Mouse (Mus musculus): Measurements from ENCODE around the gene Sun2.

Gene Sun2

DNA sequence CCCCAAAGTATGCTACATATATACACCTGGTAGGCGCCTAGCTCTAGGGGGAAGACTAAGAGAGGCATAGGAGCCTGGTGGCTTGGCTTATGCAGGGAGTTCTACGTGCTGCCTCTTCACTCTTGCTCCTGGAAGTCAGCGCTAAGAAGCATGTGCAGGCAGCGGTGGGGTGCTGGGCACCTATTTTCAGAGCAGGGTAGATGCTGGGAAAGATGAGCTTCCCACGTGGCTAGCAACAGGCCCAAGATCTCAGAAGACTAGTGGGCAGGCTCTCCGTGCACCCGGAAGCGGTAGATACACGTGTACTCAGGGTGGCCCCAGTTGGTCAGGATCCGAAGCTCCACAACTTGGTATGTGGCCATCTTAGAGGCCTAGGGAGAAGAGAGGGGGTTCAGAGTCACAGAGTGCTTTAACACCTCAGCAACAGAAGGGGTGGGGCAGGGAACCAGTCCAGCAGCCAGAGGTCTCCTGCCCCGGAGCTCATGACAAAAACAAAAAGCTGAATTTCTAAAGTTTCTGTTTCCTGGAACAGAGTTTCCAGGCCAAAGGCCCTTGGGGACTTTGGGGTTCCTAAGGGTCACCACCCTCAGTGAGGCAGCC lies 17.0 kb downstream of the Sun2 start:
- no peak for DNase-seq (ENCODE audit: low spot score)

DNA sequence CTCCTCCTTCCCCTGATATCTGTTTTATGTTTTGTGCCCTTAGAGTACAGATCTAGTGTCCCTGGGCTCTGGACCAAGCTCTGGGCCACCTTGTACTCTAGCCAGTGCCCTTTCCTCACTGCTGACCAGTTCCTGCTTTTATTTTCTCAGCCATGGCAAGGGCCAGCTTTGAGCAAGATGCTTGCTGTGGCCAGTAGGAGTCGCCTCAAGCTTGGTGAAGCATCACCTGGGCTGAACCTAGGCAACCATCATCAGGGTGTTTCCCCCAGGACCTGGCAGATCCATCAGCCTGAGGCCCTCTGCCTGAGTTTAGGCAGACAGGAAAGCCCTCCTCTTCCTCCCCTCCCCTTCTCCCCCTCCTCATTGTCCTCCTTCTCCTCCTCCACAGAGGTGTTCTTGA lies 18.9 kb downstream of the Sun2 start:
- DNase-seq (ENCODE audit: low spot score): no peak

DNA sequence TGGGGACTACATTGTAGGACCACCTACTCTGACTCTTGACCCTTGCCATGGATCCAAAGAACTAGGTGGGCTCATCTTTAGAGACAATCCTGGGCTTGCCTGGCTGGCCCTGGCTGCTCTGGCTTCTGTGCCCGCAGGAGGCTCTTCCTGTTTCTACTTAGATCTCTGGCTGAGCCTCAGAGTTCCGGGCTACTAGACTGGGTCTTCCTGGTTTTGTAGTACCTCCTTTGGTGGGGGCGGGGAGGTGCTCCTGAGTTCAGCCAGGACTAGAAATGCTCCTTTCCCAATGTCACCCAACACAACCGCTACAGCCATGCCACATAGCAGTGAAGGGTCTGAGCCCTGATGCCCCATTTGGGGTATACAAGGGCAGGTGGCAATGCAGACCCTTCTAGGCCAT lies 21.5 kb downstream of the Sun2 start:
- DNase-seq (ENCODE audit: low spot score): no peak

DNA sequence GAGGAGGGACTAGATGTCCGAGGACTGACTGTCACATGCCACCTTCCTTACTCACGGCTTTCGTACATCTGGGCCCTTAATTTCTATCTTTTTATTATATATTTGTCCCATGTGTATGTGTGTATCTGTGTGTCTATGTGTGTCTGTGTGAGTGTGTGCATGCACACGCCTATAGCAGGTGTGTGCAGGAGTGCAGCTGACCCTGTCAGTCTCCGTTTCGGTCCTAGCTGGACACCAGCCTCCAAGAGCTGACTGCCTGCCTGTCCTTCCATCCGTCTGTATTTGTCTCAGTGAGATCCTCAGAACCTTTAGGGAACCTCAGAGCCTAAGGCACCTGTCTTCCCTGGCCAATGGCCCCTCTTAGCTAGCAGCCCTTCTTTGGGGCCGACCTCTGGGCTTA lies 22.1 kb downstream of the Sun2 start:
- DNase-seq (ENCODE audit: low spot score): no peak

DNA sequence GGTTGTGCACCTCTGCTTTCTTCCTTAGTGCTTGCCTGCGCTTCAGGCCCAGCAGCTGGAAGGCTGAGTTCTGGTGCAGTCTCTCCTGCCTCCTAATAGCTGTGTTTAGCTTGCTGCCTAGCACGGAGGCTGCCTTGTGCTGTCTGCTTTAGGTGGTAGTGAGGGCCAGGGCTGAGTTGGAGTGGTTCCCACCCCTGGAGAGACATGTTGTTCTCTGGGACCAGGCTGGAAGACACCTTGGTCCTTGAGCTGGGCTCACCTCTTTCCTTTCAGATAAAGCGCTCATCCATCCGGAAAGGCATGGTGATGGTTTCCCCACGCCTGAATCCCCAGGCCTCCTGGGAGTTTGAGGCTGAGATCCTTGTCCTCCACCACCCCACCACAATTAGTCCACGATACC lies 25.6 kb downstream of the Sun2 start:
- no peak for DNase-seq (ENCODE audit: low spot score)

DNA sequence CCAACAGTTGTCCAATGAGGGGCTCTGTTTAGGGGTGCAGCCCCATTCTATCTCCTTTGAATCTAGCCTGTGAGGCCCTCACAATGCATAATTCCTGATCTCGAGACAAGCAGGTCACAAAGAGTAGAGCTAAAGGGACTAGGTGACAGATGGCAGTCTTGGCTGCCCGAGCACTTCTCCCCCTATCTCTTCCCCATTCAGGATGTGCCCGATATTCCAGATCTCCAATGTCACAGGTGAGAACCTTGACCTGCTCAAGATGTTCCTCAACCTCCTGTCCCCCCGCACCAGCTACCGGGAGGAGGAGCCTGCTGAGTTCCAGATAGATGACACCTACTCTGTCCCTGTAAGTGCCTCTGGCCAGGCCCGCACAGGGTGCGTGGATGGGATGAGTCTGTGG lies 26.7 kb downstream of the Sun2 start:
- no peak for DNase-seq (ENCODE audit: low spot score)

DNA sequence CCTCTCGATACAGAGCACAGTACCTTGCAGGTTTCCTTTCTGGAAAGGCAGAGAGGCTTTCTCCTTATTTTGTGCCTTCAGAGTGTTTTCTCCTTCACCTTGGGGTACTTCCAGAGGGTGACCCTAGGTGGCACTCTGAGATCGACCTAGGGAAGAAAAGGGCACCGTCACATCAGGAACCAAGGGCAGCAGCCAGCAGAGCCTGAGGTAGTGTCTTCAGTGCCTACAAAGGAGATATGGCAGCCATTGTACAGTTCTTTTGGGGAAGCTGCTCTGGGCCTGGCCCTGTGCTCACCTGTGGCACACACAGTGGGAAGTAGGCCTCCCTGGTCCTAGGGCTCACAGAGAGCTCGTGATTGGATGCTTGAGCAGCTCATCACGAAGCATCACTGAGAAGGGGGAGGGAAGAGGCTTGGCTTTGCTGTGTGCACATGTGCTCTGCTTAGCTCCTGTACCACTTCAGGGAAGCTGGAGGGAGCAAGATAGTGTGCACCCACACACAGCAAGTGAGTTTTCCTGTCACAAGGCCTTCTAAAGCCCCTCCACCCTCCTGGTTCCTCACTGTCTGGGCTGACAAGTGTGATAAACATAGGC lies 34.0 kb downstream of the Sun2 start:
- no peak for DNase-seq (ENCODE audit: low spot score)

DNA sequence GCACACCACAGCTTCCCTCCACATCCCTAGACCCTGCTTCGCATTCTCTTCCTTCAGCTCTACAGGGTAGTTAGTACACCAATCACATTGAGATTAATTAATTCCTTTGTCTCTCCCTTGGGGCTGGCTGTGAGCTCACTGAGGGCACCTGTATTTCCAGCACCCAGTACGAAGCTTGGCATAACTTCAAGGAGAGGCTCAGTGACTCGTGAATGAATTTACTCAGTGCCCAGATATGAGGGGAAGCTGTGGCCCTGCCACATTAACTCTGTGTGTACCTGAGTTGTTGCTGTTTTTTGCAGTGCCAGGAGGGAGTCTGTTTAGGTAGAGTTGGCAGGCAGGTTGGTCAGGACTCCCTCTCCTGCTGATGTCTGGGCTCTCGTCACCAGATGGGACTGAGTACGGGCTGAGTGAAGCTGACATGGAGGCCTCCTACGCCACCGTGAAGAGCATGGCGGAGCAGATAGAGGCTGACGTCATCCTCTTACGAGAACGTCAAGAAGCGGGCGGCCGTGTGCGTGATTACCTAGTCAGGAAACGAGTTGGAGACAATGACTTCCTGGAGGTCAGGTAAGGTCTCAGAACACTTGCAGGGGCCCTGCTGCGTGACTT lies 35.6 kb downstream of the Sun2 start:
- DNase-seq (ENCODE audit: low spot score): no peak

DNA sequence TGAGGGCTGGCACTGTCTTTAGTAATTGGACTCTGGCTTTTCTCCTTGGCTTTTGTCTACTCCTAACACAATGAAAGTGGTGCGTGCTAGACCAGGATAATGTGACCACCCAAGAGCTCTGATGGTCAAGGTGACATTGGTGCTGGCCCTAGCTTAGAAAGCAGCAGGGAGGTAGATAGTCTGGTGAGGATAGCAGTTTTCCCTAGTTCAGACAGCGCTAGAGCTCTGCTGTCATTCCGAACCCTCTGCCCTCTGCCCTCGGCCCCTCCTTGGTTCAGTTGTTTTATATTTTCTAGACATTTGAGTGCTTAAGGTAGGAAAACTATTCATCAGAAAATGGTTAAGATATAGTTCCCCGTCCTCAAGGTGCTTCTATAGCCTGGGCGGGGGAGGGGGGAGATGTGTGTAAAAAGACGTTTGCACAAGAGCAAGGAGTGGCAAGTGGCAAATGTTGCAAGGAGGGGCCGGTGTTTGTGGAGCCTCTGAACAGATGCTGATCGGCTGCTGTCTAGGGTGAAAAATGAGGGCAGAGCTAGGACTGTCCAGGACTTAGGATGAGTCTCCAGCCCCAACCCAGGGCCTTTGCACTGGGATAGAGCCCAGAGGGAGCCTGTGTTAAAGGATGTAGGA lies 44.7 kb downstream of the Sun2 start:
- DNase-seq (ENCODE audit: low spot score): no peak

DNA sequence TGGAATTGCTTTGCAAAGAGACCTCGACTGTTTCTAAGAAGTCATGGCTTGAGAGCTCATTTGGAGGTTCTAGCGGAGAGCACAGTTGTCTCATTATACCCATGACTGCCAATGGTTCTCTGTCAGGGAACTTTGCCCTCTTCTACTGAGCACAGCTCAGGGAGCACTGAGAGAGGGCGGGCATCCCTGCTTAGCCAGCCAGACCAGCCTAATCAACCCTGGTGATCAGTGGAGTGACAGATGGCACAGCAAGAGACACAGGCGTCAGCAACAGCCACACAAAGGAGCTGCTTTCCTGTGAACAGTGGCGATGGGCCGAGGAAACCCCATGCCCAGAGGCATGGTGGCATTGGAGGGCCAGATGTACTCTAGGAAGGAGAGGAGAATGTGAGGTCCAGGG lies 45.3 kb downstream of the Sun2 start:
- no peak for DNase-seq (ENCODE audit: low spot score)

DNA sequence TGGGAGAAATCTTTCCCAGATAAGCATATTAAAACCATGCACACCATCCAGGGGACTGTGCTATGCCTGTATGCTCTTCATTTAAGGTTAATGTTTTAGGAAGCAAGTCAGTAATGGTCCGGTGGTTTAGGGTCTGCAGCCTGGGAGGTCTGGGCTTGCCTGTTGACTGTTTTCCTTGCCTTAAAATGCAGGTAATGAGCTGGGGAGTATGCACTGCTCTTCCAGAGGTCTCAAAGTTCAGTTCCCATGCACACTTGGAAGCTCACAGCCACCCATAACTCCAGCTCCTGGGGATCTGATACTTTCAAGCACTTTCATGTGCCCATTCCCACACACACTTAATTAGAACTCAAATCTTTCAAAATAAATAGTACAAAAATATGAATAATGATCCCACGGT lies 45.8 kb downstream of the Sun2 start:
- no peak for DNase-seq (ENCODE audit: low spot score)

DNA sequence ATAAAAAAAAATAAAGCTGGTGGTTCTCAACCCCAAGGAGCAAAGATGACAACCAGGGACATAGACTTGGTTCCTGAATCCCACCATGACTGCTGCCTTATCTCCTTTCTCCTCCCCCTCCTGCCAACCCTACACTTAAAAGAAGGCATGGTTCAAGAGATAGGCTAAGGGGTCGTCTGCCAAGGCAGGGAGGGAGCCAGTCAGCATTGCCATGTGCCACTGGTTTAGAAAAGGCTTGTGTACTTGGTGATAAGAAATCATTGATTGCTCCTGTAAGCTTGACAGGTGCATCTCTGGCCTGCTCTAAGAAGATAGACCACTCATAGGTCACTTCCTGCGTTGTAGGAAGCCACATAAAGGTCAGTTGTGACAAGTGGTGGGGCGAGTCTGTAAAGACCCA lies 46.8 kb downstream of the Sun2 start:
- no peak for DNase-seq (ENCODE audit: low spot score)

DNA sequence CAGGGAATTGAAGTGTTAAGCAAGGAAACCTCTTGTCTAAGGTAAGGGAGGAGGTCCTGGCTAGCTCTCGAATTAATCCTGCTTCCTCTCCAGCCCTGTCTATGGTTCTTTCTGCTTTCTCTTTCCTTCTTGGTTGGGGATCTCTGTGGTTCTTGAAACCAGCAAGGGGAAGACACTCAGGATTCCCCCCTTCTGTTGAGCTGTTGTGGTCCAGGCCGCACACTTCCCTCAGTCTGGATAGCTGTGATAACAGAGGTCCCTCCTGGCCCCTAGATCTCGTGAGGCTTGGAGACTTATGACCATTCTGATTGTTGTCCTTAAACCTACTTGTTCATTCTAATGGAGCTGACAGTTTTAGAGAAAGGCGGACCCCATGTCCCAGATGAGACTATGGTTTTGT lies 47.8 kb downstream of the Sun2 start:
- no peak for DNase-seq (ENCODE audit: low spot score)

DNA sequence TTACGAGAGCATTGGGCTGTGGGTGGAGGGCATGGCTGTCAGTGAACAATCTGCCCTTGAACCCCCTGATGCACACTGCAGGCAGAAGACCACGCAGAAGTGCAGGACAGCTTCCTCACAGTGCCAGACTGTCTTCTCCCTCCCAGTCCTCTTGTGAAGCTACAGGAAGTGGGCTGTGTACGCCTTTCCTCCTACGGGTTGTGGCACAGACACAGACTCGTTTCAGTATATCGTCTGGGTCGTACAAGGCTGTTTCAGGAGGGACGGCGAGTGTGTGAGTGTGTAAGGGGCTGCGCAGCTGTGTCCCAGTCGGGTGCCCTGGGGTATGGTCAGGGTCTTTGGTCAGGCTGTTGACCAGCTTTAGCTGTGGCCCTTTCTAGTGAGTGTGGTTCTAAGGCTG lies 48.6 kb downstream of the Sun2 start:
- no peak for DNase-seq (ENCODE audit: low spot score)

DNA sequence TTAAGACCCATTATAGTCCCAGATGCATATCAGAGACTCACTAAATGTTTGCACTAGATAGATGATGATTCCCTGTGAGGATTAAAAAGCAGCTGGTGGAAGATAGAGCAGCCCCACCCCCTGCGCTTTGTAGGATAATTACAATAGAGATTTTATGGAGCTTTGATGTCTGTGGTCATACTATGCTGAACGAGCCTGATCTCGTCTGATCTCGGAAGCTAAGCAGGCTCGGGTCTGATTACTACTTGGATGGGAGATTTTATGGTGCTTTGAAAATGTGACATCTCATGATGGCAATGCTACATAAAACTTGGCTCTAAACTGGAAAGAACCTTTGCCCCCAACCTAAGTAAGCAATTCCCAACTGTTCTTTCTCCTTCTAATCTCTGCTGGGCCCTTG lies 50.0 kb downstream of the Sun2 start:
- DNase-seq (ENCODE audit: low spot score): no peak

DNA sequence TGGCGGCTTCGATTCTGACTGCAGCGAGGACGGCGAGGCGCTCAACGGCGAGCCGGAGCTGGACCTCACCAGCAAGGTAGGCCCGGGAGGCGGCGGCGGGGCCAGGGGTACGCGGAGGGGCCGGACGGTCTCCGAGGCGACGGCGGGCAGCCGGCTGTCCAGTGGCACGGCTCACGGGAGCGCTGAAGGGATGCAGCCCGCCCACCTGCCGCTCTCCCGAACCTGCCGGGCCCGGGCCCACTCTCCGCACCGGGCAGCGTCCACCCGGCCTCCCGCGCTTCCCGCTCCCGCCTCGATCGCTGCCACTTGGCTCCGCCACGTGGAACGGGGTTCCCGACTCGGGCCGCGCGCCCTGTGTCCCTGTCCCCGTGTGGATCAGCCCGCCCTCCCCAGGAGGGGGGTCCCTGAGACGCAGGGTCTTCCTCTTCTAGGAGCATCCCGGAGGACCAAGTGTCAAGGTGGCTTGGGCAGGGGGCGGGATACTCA lies 51.3 kb downstream of the Sun2 start:
- DNase-seq (ENCODE audit: low spot score): no peak

DNA sequence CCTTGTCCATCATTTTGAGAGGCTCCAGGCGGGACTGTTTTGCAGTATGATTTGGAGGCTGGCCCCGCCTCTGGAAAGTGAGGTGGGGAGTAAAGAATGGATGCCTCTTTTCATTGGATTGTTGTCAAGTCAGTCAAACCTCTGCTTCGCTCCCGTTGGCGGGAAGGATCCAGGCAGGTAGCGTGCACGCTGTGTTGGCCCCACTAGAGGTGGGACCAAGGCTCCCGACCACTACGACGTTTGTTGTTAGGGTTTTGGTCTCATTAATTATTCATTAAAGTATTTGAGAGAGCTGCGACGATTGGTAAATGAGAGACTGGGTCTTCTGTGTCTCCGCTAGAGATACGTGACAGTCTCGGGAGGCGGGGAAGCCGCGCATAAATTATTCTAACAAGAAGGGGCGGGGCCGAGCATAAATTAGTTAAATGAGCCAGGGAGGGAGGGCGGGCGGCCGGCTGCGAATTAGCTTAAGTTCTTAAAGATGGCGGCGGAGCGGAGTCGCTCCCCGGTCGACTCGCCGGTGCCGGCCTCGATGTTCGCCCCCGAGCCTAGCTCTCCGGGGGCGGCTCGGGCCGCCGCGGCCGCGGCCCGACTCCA lies 51.8 kb downstream of the Sun2 start, which contains the start of gene Gtpbp1:
TSS of gene Gtpbp1 (plus strand) at position 420 of the 597 bp plus-strand sequence.
- peak; percentile 93 for DNase-seq (ENCODE audit: low spot score)

DNA sequence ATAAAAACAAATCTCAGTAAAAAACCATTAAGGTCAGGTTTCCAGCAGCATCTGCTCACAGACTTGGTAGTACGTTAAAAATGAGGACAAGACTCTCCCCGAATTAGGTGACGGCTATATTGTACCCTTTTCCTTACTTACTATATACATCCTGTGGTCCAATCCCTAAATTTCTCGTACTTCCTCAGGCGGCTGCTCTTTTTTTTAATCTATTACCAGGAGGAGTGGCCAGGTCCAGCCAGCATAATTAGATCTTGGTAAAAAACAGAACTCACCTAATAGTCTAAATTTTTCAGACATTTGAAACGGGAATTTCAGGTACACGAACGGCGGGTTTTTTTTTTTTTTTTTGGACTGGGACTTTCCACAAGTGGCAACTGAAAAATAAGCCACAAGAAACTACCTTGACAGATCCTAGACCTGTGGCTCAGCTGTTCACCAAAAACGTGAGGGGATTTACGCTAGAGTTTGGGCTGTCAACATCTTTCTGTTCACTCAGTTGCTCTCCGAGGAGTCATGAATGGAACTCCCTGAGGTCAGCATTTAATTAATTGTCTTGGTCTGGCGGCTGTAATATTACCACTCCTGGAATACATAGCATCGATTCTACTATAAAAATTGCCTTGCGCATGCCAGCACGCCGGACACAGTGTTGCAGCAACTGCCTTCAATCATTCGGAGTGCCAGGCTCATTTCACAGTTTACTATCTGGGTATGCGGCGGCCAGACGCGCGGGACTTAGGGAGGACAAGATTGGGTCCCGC lies 52.5 kb downstream of the Sun2 start:
- DNase-seq (ENCODE audit: low spot score): no peak

DNA sequence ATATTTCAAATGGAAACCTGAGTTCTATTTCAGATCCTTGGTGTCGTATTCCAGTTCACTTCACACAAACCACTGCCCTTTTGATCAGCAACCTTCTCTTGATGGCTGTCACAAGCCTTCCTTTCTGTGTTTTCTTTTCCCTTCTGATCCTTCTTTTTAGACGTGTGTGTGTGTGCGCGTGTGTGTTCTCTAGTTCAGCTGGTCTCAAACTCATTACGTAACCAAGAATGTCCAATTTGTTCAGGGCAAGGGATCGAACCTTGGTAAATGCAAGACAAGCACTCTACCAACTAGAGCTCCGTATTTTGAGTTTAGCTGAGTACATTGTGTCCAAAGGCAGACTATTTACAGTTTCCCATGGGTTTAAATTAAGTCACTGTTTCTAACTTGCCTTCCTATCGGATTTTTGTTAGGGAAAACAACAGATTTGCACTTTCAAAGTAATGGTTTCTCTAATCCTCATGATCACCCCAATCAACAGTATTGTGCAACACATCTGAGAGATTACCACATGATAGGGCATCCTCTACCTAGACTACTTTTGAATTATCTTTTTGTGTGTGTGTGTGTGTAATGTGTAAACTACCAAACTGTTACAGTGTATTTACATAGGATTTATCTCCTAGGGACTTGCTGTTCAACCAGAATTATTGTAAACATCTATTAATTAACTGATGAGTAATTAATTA lies 53.9 kb downstream of the Sun2 start:
- DNase-seq (ENCODE audit: low spot score): no peak

DNA sequence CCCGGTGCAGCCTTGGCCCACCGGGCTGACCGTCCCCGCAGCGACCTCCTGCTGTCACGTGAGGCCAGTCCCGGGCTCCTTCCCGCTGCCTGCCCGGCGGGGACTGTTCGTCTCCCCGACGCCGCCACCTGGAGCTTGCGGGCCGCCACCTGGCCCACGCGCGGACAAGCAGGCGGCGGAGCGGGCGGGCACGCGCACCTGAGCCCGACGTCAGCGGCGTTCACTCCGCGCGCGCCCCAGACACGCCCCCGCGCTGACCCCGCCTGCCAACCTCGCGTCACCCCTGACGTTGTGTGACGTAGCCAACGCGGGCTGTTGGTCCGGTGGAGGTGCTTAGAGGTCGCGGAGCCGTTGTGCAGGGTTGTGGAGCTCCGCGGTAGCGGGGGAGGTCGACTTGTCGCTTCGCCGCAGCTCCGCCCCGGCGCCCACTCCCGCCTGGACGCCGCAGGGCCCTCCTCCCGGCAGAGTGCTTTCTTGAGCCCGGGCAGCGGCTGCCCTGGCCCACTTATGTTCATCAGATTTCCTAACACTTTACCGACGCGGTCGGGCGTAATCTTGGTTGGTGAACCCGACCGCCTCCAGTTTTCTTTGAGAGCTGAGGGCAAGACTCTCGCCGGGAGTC lies 54.6 kb downstream of the Sun2 start, which contains the start of gene Josd1:
TSS of gene Josd1 (minus strand) at position 274 of the 622 bp plus-strand sequence.
- peak; percentile 96 for DNase-seq (ENCODE audit: low spot score)

DNA sequence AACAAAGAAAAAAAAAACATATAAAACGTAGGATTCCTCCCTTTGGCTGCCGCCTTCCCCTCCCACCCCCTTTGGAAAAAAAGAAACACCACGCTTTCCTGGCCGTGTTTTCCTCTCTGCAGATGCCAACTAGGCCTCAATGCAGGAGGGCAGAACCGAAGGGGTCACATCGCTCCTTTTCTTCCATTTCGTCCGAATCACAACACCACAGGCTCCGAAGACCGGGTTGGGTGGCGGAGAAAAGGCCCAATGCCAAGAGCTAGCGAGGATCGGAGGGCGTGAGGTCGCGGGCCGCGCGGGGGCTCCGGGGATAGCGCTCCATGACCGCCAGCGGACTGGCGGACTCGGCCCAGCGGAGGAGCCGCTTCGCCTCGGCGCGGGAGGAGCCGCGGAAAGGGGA lies 55.2 kb downstream of the Sun2 start:
- DNase-seq (ENCODE audit: low spot score): no peak
